Mouse (Mus musculus) limb, embryonic 11.5 days (tissue): ENCODE measurements around the gene Slc17a7. TPM values are rescaled to one million over a fixed set of nuclear protein-coding genes. Genes with fewer than 3 reads are reported as not detected.

Experiments
- ATAC-seq: fragments of 200-750 bp; cut with Nextera tagmentation; 2 replicates; pipeline ENCODE4 v1.8.0; 2017; ENCODE audit warnings: low read depth; ENCODE audit not compliant: insufficient number of reproducible peaks, low FRiP score, low TSS enrichment
- DNase-seq: peaks from one replicate; pipeline ENCODE4 v3.0.0-alpha.2; 2015; ENCODE audit warnings: low spot score
- H3K27ac ChIP-seq: fragments of 300-500 bp; sonication (generic); replicated peaks from 2 replicates; pipeline ENCODE4 v1.5.1; 2014; ENCODE audit warnings: low read depth, mild to moderate bottlenecking, low read length
- H3K27me3 ChIP-seq: fragments of 300-500 bp; sonication (generic); 2 replicates; pipeline ENCODE4 v1.6.1; 2014; ENCODE audit warnings: mild to moderate bottlenecking, low read length, mixed read lengths; ENCODE audit not compliant: control insufficient read depth, insufficient read depth
- H3K36me3 ChIP-seq: fragments of 300-500 bp; sonication (generic); 2 replicates; pipeline ENCODE4 v1.6.1; 2014; ENCODE audit warnings: mild to moderate bottlenecking, low read length, moderate library complexity, mixed read lengths; ENCODE audit not compliant: control insufficient read depth, insufficient read depth
- H3K4me1 ChIP-seq: fragments of 300-500 bp; sonication (generic); 2 replicates; pipeline ENCODE4 v1.6.1; 2014; ENCODE audit warnings: low read length, mixed read lengths; ENCODE audit not compliant: control insufficient read depth, insufficient read depth
- H3K4me2 ChIP-seq: fragments of 300-500 bp; sonication (generic); 2 replicates; pipeline ENCODE4 v1.6.1; 2014; ENCODE audit warnings: low read depth, mild to moderate bottlenecking, moderate library complexity; ENCODE audit not compliant: severe bottlenecking
- H3K4me3 ChIP-seq: fragments of 300-500 bp; sonication (generic); 2 replicates; pipeline ENCODE4 v1.5.1; 2014; ENCODE audit warnings: low read depth, low read length
- H3K9ac ChIP-seq: fragments of 300-500 bp; sonication (generic); 2 replicates; pipeline ENCODE4 v1.6.1; 2014; ENCODE audit warnings: mild to moderate bottlenecking, low read length
- H3K9me3 ChIP-seq: fragments of 300-500 bp; sonication (generic); 2 replicates; pipeline ENCODE4 v1.6.1; 2016; ENCODE audit warnings: low read length; ENCODE audit not compliant: control insufficient read depth
- WGBS: fragments of 180-500 bp; shearing (Covaris S2); extraction: QIAGEN DNeasy Blood & Tissue Kit; methylation state at CpG from one replicate; pipeline ENCODE4 v1.1.7; 2014; 5-methylcytosine and 5-hydroxymethylcytosine counted together
- polyA plus RNA-seq: library from polyadenylated mRNA; unstranded; fragments of >200 nt; fragmentation: Nextera tagmentation; extraction: Ambion mirVana; gene quantifications from 2 replicates; pipeline ENCODE4 v1.2.1, GENCODE M21; 2014

Gene Slc17a7
- polyA plus RNA-seq, 1 experiment from 2014 or later: 0.11 TPM

- peaks cover 18% of the 10 kb centered on the region for H3K4me1 ChIP-seq
Observed at GRCm38 (mm10) chr7:45191161-45191560, 27.4 kb downstream of the Slc17a7 start.

GRCm38 (mm10) chr7:45191803-45192363, 28.1 kb downstream of the Slc17a7 start:
- H3K27ac ChIP-seq: 0 out of 2 replicates have a peak overlapping the region, but pooled peaks have one; percentile 56
- peaks cover 9% of the 10 kb centered on the region for H3K27me3 ChIP-seq
- H3K9me3 ChIP-seq: no peaks in the 10 kb centered on the region; the same call in 1 of the 2 replicates
- H3K36me3 ChIP-seq: no peaks in the 10 kb centered on the region
- 6% methylated on average over 8 of the region's 8 CpGs for WGBS
- DNase-seq (peak; percentile 80), ATAC-seq (peak; percentile 77)
- H3K4me3 ChIP-seq: no peak overlapping the region
- no peak overlapping the region for H3K4me2 ChIP-seq
- peak overlapping the region; percentile 27; the same call in 1 of the 2 replicates for H3K9ac ChIP-seq
- H3K4me1 ChIP-seq: peaks cover 18% of the 10 kb centered on the region

More at GRCm38 (mm10) chr7:45191161-45191560, 27.4 kb downstream of the Slc17a7 start:
- no peak overlapping the region for H3K4me3 ChIP-seq
- ATAC-seq (no peak), DNase-seq (no peak)
- no peak overlapping the region for H3K9ac ChIP-seq
- no peaks in the 10 kb centered on the region; the same call in 1 of the 2 replicates for H3K9me3 ChIP-seq
- H3K36me3 ChIP-seq: no peaks in the 10 kb centered on the region
- H3K27me3 ChIP-seq: peaks cover 9% of the 10 kb centered on the region
- no peak overlapping the region for H3K27ac ChIP-seq
- WGBS: 67% methylated on average over 2 of the region's 2 CpGs
- H3K4me2 ChIP-seq: no peak overlapping the region

GRCm38 (mm10) chr7:45192585-45193310, 29.0 kb downstream of the Slc17a7 start:
- DNase-seq: no peak
- peak overlapping the region; percentile 27 for H3K9ac ChIP-seq
- no peak for ATAC-seq
- no peak overlapping the region for H3K4me3 ChIP-seq
- 86% methylated on average over 7 of the region's 7 CpGs for WGBS
- no peaks in the 10 kb centered on the region; the same call in 1 of the 2 replicates for H3K9me3 ChIP-seq
- no peak overlapping the region for H3K4me2 ChIP-seq
- H3K27ac ChIP-seq: no peak overlapping the region
- peaks cover 9% of the 10 kb centered on the region for H3K27me3 ChIP-seq
- no peaks in the 10 kb centered on the region for H3K36me3 ChIP-seq
- peaks cover 15% of the 10 kb centered on the region for H3K4me1 ChIP-seq

GRCm38 (mm10) chr7:45193406-45193805, 29.7 kb downstream of the Slc17a7 start:
- H3K27me3 ChIP-seq: peaks cover 9% of the 10 kb centered on the region
- peak overlapping the region; percentile 27; the same call in 1 of the 2 replicates for H3K9ac ChIP-seq
- H3K4me2 ChIP-seq: no peak overlapping the region
- H3K36me3 ChIP-seq: no peaks in the 10 kb centered on the region
- H3K9me3 ChIP-seq: no peaks in the 10 kb centered on the region; the same call in 1 of the 2 replicates
- WGBS: 64% methylated on average over 5 of the region's 5 CpGs
- H3K27ac ChIP-seq: no peak overlapping the region
- DNase-seq (no peak), ATAC-seq (no peak)
- peaks cover 15% of the 10 kb centered on the region for H3K4me1 ChIP-seq
- H3K4me3 ChIP-seq: no peak overlapping the region

GRCm38 (mm10) chr7:45193871-45194785, 30.4 kb downstream of the Slc17a7 start:
- no peaks in the 10 kb centered on the region for H3K36me3 ChIP-seq
- WGBS: 71% methylated on average over 17 of the region's 17 CpGs
- H3K4me1 ChIP-seq: peaks cover 15% of the 10 kb centered on the region
- no peak overlapping the region for H3K4me2 ChIP-seq
- no peak overlapping the region for H3K27ac ChIP-seq
- no peak overlapping the region for H3K4me3 ChIP-seq
- DNase-seq (no peak), ATAC-seq (no peak)
- H3K9me3 ChIP-seq: no peaks in the 10 kb centered on the region; the same call in 1 of the 2 replicates
- H3K9ac ChIP-seq: no peak overlapping the region
- peaks cover 9% of the 10 kb centered on the region for H3K27me3 ChIP-seq

GRCm38 (mm10) chr7:45195341-45196175, 31.8 kb downstream of the Slc17a7 start:
- H3K9me3 ChIP-seq: no peaks in the 10 kb centered on the region; the same call in 1 of the 2 replicates
- H3K9ac ChIP-seq: no peak overlapping the region
- H3K27me3 ChIP-seq: no peaks in the 10 kb centered on the region
- WGBS: 48% methylated on average over 13 of the region's 13 CpGs
- no peak for DNase-seq
- no peak for ATAC-seq
- H3K4me1 ChIP-seq: peaks cover 15% of the 10 kb centered on the region
- H3K4me3 ChIP-seq: no peak overlapping the region
- no peak overlapping the region for H3K4me2 ChIP-seq
- no peak overlapping the region for H3K27ac ChIP-seq
- H3K36me3 ChIP-seq: no peaks in the 10 kb centered on the region

- 84% methylated on average over 4 of the region's 4 CpGs for WGBS
Observed at GRCm38 (mm10) chr7:45196176-45196535, 32.4 kb downstream of the Slc17a7 start.

More at GRCm38 (mm10) chr7:45196176-45196535, 32.4 kb downstream of the Slc17a7 start:
- H3K4me2 ChIP-seq: no peak overlapping the region
- H3K4me3 ChIP-seq: no peak overlapping the region
- no peaks in the 10 kb centered on the region; the same call in 1 of the 2 replicates for H3K9me3 ChIP-seq
- no peak overlapping the region for H3K9ac ChIP-seq
- DNase-seq: no peak
- H3K27ac ChIP-seq: no peak overlapping the region
- H3K36me3 ChIP-seq: no peaks in the 10 kb centered on the region
- peaks cover 15% of the 10 kb centered on the region for H3K4me1 ChIP-seq
- H3K27me3 ChIP-seq: no peaks in the 10 kb centered on the region
- no peak for ATAC-seq
